Mouse (Mus musculus) CH12.LX (cell line): ENCODE measurements at regions not wholly inside any gene's neighbourhood (a gene's known extent, or its start where the extent isn't known, plus 50 kb on each side); places are given as distances from the start of the nearest gene placed in this dataset.

Source experiments
- DNase-seq: peaks from one replicate; pipeline ENCODE4 v3.0.0-alpha.2; 2013; ENCODE audit errors: extremely low read depth
- H3K27ac ChIP-seq: 2 replicates; pipeline ENCODE4 v1.5.1; 2012; ENCODE audit warnings: low read depth, mild to moderate bottlenecking, control low read depth, moderate library complexity; ENCODE audit not compliant: insufficient read depth
- H3K27me3 ChIP-seq: replicated peaks from 2 replicates; pipeline ENCODE3; 2012; ENCODE audit warnings: inconsistent platforms
- H3K36me3 ChIP-seq, 2 experiments: replicated peaks in 1 of 2; 2 replicates each; pipeline versions ENCODE3 to v1.6.1; 2012; ENCODE audit warnings: inconsistent platforms in 1 of 2, low read length in 1 of 2, mild to moderate bottlenecking in 1 of 2, mixed read lengths in 1 of 2, moderate library complexity in 1 of 2; ENCODE audit not compliant: control insufficient read depth in 1 of 2, insufficient read depth in 1 of 2
- H3K4me1 ChIP-seq, 2 experiments: 2 replicates each; pipeline ENCODE4 v1.6.1; 2012; ENCODE audit warnings: inconsistent platforms in 1 of 2, moderate library complexity in 1 of 2; ENCODE audit not compliant: insufficient read depth in 2 of 2, control insufficient read depth in 1 of 2
- H3K4me2 ChIP-seq: 2 replicates; pipeline ENCODE4 v1.6.1; 2012; ENCODE audit warnings: low read depth, mild to moderate bottlenecking, control low read depth; ENCODE audit not compliant: poor library complexity, insufficient read depth, severe bottlenecking
- H3K4me3 ChIP-seq, 3 experiments: fragments of 150-350 bp in 1 of 3; sonication (generic) in 1 of 3; replicated peaks in 1 of 3; 2 replicates each; pipeline versions ENCODE3 to v1.5.1; 2011 to 2012; ENCODE audit warnings: low read depth in 2 of 3, low read length in 2 of 3, mild to moderate bottlenecking in 2 of 3, moderate library complexity in 2 of 3, control low read depth in 1 of 3, improper control_type of control experiment in 1 of 3, inconsistent platforms in 1 of 3, mixed read lengths in 1 of 3; ENCODE audit not compliant: poor library complexity in 1 of 3
- H3K79me2 ChIP-seq: replicated peaks from 2 replicates; pipeline ENCODE4 v1.6.1; 2012; ENCODE audit warnings: mild to moderate bottlenecking, moderate library complexity; ENCODE audit not compliant: control insufficient read depth, poor library complexity, insufficient read depth, severe bottlenecking; ENCODE audit errors: extremely low read depth
- H3K9ac ChIP-seq: 2 replicates; pipeline ENCODE4 v1.6.1; 2012; ENCODE audit warnings: low read depth, mild to moderate bottlenecking, control low read depth, moderate library complexity; ENCODE audit not compliant: insufficient read depth
- H3K9me3 ChIP-seq: replicated peaks from 2 replicates; pipeline ENCODE3; 2012; ENCODE audit warnings: low read length, inconsistent platforms, mixed read lengths
- BHLHE40 ChIP-seq: IDR thresholded peaks from 2 replicates; pipeline ENCODE4 v1.6.1; 2011; ENCODE audit warnings: mild to moderate bottlenecking, low read depth, low read length, improper control_type of control experiment
- CHD1 ChIP-seq: IDR thresholded peaks from 2 replicates; pipeline ENCODE4 v1.6.1; 2012; ENCODE audit warnings: low read depth, low read length, improper control_type of control experiment, inconsistent platforms
- CHD2 ChIP-seq: IDR thresholded peaks from 2 replicates; pipeline ENCODE4 v1.6.1; 2011; ENCODE audit warnings: low read length, improper control_type of control experiment
- CTCF ChIP-seq, 2 experiments: IDR thresholded peaks in 1 of 2; conservative IDR thresholded peaks in 1 of 2; 2 replicates each; pipeline ENCODE4 v1.5.1; 2011 to 2012; ENCODE audit warnings: low read depth in 2 of 2, low read length in 2 of 2, improper control_type of control experiment in 1 of 2, inconsistent platforms in 1 of 2, mild to moderate bottlenecking in 1 of 2, moderate library complexity in 1 of 2
- E2F4 ChIP-seq: IDR thresholded peaks from 2 replicates; pipeline ENCODE4 v1.6.1; 2011; ENCODE audit warnings: low read depth, low read length, improper control_type of control experiment; ENCODE audit not compliant: insufficient replicate concordance
- EP300 ChIP-seq: IDR thresholded peaks from 2 replicates; pipeline ENCODE4 v1.6.1; 2011; ENCODE audit warnings: low read length, improper control_type of control experiment
- GABPA ChIP-seq: IDR thresholded peaks from 2 replicates; pipeline ENCODE4 v1.6.1; 2012; ENCODE audit warnings: low read depth, low read length, improper control_type of control experiment, inconsistent platforms; ENCODE audit not compliant: insufficient replicate concordance
- HCFC1 ChIP-seq: IDR thresholded peaks from 2 replicates; pipeline ENCODE4 v1.6.1; 2012; ENCODE audit warnings: low read depth, mild to moderate bottlenecking, inconsistent platforms, low read length, improper control_type of control experiment
- IRF4 ChIP-seq: IDR thresholded peaks from 2 replicates; pipeline ENCODE4 v1.6.1; 2014; ENCODE audit warnings: low read depth, mild to moderate bottlenecking, inconsistent platforms, low read length, improper control_type of control experiment
- JUN ChIP-seq: IDR thresholded peaks from 2 replicates; pipeline ENCODE4 v1.6.1; 2011; ENCODE audit warnings: low read depth, mild to moderate bottlenecking, low read length, improper control_type of control experiment, moderate library complexity; ENCODE audit not compliant: insufficient read depth
- MAX ChIP-seq: IDR thresholded peaks from 2 replicates; pipeline ENCODE4 v1.6.1; 2011; ENCODE audit warnings: low read length, improper control_type of control experiment
- MAZ ChIP-seq: IDR thresholded peaks from 2 replicates; pipeline ENCODE4 v1.6.1; 2012; ENCODE audit warnings: low read depth, mild to moderate bottlenecking, inconsistent platforms, low read length, improper control_type of control experiment, moderate library complexity
- MEF2A ChIP-seq: IDR thresholded peaks from 2 replicates; pipeline ENCODE4 v1.6.1; 2014; ENCODE audit warnings: low read depth, mild to moderate bottlenecking, inconsistent platforms, low read length, improper control_type of control experiment, borderline replicate concordance
- MXI1 ChIP-seq: IDR thresholded peaks from 2 replicates; pipeline ENCODE4 v1.6.1; 2011; ENCODE audit warnings: mild to moderate bottlenecking, low read depth, low read length, improper control_type of control experiment
- MYC ChIP-seq: IDR thresholded peaks from 2 replicates; pipeline ENCODE4 v1.6.1; 2011; ENCODE audit warnings: low read depth, mild to moderate bottlenecking, improper control_type of control experiment, low read length
- NELFE ChIP-seq: IDR thresholded peaks from 2 replicates; pipeline ENCODE4 v1.6.1; 2011; ENCODE audit warnings: low read depth, low read length, improper control_type of control experiment
- NRF1 ChIP-seq: IDR thresholded peaks from 2 replicates; pipeline ENCODE4 v1.6.1; 2014; ENCODE audit warnings: low read depth, mild to moderate bottlenecking, inconsistent platforms, low read length, improper control_type of control experiment, moderate library complexity
- PAX5 ChIP-seq: IDR thresholded peaks from 2 replicates; pipeline ENCODE4 v1.6.1; 2012; ENCODE audit warnings: low read length, inconsistent platforms, mixed read lengths
- POLR2A ChIP-seq: IDR thresholded peaks from 2 replicates; pipeline ENCODE4 v1.6.1; 2011; ENCODE audit warnings: low read depth, mild to moderate bottlenecking, improper control_type of control experiment, low read length
- POLR2AphosphoS2 ChIP-seq: IDR thresholded peaks from 2 replicates; pipeline ENCODE4 v1.6.1; 2011; ENCODE audit warnings: low read depth, low read length, improper control_type of control experiment
- RAD21 ChIP-seq: IDR thresholded peaks from 2 replicates; pipeline ENCODE4 v1.6.1; 2011; ENCODE audit warnings: low read depth, mild to moderate bottlenecking, low read length, improper control_type of control experiment, moderate library complexity
- TCF12 ChIP-seq: IDR thresholded peaks from 2 replicates; pipeline ENCODE4 v1.6.1; 2014; ENCODE audit warnings: low read depth, mild to moderate bottlenecking, inconsistent platforms, low read length, improper control_type of control experiment
- UBTF ChIP-seq: IDR thresholded peaks from 2 replicates; pipeline ENCODE4 v1.6.1; 2012; ENCODE audit warnings: low read depth, mild to moderate bottlenecking, inconsistent platforms, low read length, improper control_type of control experiment, moderate library complexity
- USF1 ChIP-seq: IDR thresholded peaks from 2 replicates; pipeline ENCODE4 v1.6.1; 2014; ENCODE audit warnings: low read depth, mild to moderate bottlenecking, inconsistent platforms, low read length, improper control_type of control experiment
- ZC3H11A ChIP-seq: IDR thresholded peaks from 2 replicates; pipeline ENCODE4 v1.6.1; 2012; ENCODE audit warnings: low read depth, mild to moderate bottlenecking, inconsistent platforms, low read length, improper control_type of control experiment
- ZKSCAN1 ChIP-seq: IDR thresholded peaks from 2 replicates; pipeline ENCODE4 v1.6.1; 2012; ENCODE audit warnings: low read depth, inconsistent platforms, low read length, improper control_type of control experiment, borderline replicate concordance
- ZMIZ1 ChIP-seq: IDR thresholded peaks from 2 replicates; pipeline ENCODE4 v1.6.1; 2012; ENCODE audit warnings: low read depth, mild to moderate bottlenecking, inconsistent platforms, low read length, improper control_type of control experiment
- dilution Hi-C: fragments of 300-500 bp; cut with MboI; formaldehyde crosslinking; loops from 2 replicates; pipeline ENCODE4 v1.14.3; 2020; ENCODE audit warnings: low sequenced_read_pairs; ENCODE audit not compliant: extremely low pct_unique_long_range_greater_than_20kb, extremely low pct_ligation_motif_present
- in situ Hi-C: fragments of 300-500 bp; cut with MboI; formaldehyde crosslinking; loops from 3 replicates; pipeline ENCODE4 v1.14.3; 2019; ENCODE audit warnings: low sequenced_read_pairs, low pct_ligation_motif_present, low pct_unique_long_range_greater_than_20kb, mixed read lengths

- Histone ChIP-seq H3K27me3 (no peaks in the 10 kb centered on the region), H3K4me1 (no peaks in the 10 kb centered on the region), H3K9ac (no peak overlapping the region), H3K27ac (no peak overlapping the region), H3K9me3 (no peaks in the 10 kb centered on the region), H3K79me2 (no peaks in the 10 kb centered on the region), H3K4me2 (no peak overlapping the region), H3K36me3 (no peaks in the 10 kb centered on the region), H3K4me3 (no peak overlapping the region)
- no peak for DNase-seq
- dilution Hi-C loops: no loop called here
- TF ChIP-seq E2F4: no peak
- no peak for TF ChIP-seq RAD21
- TF ChIP-seq TCF12: no peak
- TF ChIP-seq JUN: no peak
- TF ChIP-seq USF1: no peak
- TF ChIP-seq MXI1: no peak
- no peak for TF ChIP-seq CHD1
- TF ChIP-seq HCFC1: no peak
- no peak for TF ChIP-seq GABPA
- no peak for TF ChIP-seq NRF1
- no peak for TF ChIP-seq MEF2A
- no peak for TF ChIP-seq EP300
- TF ChIP-seq CHD2: no peak
- TF ChIP-seq ZMIZ1: no peak
- no peak for TF ChIP-seq NELFE
- TF ChIP-seq ZKSCAN1: no peak
- TF ChIP-seq ZC3H11A: no peak
- TF ChIP-seq PAX5: no peak
- no peak for TF ChIP-seq UBTF
- no peak for TF ChIP-seq IRF4
- in situ Hi-C loops: no loop called here
Measured at GRCm38 (mm10) chr2:117710173-117710813, 367.5 kb upstream of the Rasgrp1 start.

GRCm38 (mm10) chr2:117724066-117724465, 381.3 kb upstream of the Rasgrp1 start:
- in situ Hi-C loops: no loop called here
- H3K79me2 ChIP-seq: no peaks in the 10 kb centered on the region
- no peaks in the 10 kb centered on the region for H3K4me1 ChIP-seq
- H3K9me3 ChIP-seq: no peaks in the 10 kb centered on the region
- TF ChIP-seq POLR2AphosphoS2 (no peak), BHLHE40 (no peak), HCFC1 (no peak), MAX (no peak), CTCF (conservative IDR thresholded peaks at IDR 0.05 in 1 of 2, IDR thresholded peaks at IDR 0.05 in 1 of 2; ENCODE audit: low read depth in 2 of 2, low read length in 2 of 2) (no peak), CHD1 (no peak), IRF4 (no peak), POLR2A (no peak), MYC (no peak), MAZ (no peak), CHD2 (no peak), USF1 (no peak), ZMIZ1 (no peak), NELFE (no peak)
- TF ChIP-seq, all 38 proteins: peak for 0
- DNase-seq: no peak
- Histone ChIP-seq H3K4me3 (no peak overlapping the region), H3K27me3 (no peaks in the 10 kb centered on the region), H3K4me2 (no peak overlapping the region), H3K27ac (no peak overlapping the region), H3K9ac (no peak overlapping the region), H3K36me3 (no peaks in the 10 kb centered on the region)
- dilution Hi-C loops: no loop called here
